Mouse (Mus musculus): ENCODE data around the gene Gm36864.

GRCm38 (mm10) chr7:44280959-44281358 lies 45.0 kb downstream of the Gm36864 start:
- no peak for TF ChIP-seq CTCF (IDR thresholded peaks at IDR 0.05)
- TF ChIP-seq EP300 (IDR thresholded peaks at IDR 0.05) = no peak

All from lung, postnatal 0 days (tissue).